Mouse (Mus musculus): ENCODE results near the gene Depdc5. TPM values are rescaled to one million over a fixed set of nuclear protein-coding genes. Genes with fewer than 3 reads are reported as not detected.

Depdc5 gene
- polyA plus RNA-seq, 1 experiment from 2014 or later: 6.9 TPM

DNA sequence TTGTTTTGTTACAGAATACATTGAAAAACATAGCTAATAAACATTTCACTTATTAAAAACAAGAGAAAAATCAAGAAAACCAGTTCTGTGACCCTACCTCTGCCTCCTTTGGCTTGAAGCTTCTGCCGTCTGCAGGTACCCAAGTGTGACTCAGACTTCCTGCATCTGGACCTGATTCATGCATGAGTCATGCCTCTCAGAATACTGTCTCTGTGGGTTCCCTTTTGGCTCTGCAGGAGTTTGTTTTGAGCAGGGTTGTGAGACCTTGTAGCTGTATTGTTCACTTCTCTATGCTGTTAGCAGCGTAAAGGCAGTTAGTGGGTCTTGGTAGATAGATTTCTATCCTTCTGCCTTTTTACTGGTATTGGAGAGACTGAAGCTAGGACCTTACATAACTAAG lies 67.3 kb downstream of the Depdc5 start:
- 61% methylated on average over 2 of the region's 2 CpGs for WGBS
- Histone ChIP-seq H3K9ac (ENCODE audit: low read depth, low read length) (no peak overlapping the region), H3K4me3 (ENCODE audit: low read depth, low read length) (no peak overlapping the region), H3K27me3 (replicated peaks; ENCODE audit: control insufficient read depth, insufficient read depth, low read length) (no peaks in the 10 kb centered on the region), H3K27ac (ENCODE audit: low read depth, low read length) (no peak overlapping the region), H3K4me1 (replicated peaks; ENCODE audit: control insufficient read depth, insufficient read depth, low read length) (no peaks in the 10 kb centered on the region), H3K9me3 (ENCODE audit: control insufficient read depth) (no peaks in the 10 kb centered on the region), H3K36me3 (ENCODE audit: control insufficient read depth, insufficient read depth) (peaks cover 56% of the 10 kb centered on the region), H3K4me2 (replicated peaks; ENCODE audit: low read depth) (no peak overlapping the region)
- ATAC-seq: no peak
- no peak for TF ChIP-seq CTCF (IDR thresholded peaks at IDR 0.05; ENCODE audit: low read depth)

DNA sequence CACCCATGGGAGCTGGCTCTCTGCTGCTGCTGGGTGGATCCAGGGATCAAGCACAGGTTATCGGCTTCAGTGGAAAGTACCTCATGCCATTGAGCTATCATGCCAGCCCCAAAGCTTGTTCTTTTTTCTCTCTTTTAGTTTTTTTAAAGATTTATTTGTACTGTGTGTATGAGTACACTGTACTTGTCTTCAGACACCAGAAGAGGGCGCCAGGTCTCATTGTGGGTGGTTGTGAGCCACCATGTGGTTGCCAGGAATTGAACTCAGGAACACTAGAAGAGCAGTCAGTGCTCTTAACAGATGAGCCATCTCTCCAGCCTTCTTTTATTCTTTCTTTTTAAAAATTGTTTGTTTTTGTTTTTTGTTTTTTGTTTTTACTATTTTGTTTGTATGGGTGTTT lies 71.2 kb downstream of the Depdc5 start:
- Histone ChIP-seq H3K36me3 (ENCODE audit: control insufficient read depth, insufficient read depth) (peaks cover 55% of the 10 kb centered on the region), H3K4me1 (replicated peaks; ENCODE audit: control insufficient read depth, insufficient read depth, low read length) (no peaks in the 10 kb centered on the region), H3K27ac (ENCODE audit: low read depth, low read length) (no peak overlapping the region), H3K4me2 (replicated peaks; ENCODE audit: low read depth) (no peak overlapping the region), H3K27me3 (replicated peaks; ENCODE audit: control insufficient read depth, insufficient read depth, low read length) (no peaks in the 10 kb centered on the region), H3K9ac (ENCODE audit: low read depth, low read length) (no peak overlapping the region), H3K9me3 (ENCODE audit: control insufficient read depth) (no peaks in the 10 kb centered on the region), H3K4me3 (ENCODE audit: low read depth, low read length) (no peak overlapping the region)
- TF ChIP-seq CTCF (IDR thresholded peaks at IDR 0.05; ENCODE audit: low read depth): peak; percentile 68
- 60% methylated on average over 2 of the region's 2 CpGs for WGBS
- no peak for ATAC-seq

DNA sequence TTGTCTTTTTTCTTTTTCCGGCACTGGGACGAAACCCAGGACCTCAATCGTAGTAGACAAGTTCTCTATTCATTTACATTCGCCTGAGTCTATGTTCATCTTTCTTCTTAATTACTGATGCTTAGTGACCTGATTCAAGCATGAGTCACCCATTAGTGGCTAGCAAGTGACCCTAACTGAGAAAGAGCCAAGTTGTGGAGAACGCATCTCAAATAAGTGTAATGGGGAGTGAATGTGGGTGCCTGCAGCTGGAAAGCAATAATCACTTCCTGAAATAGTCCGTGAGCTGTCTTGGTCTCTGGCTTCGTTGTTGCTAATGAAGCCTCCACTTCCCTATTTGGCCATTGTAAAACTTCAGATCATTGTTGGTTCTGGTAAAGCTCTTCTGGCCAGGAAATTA lies 77.1 kb downstream of the Depdc5 start:
- Histone ChIP-seq H3K27ac (ENCODE audit: low read depth, low read length) (no peak overlapping the region), H3K27me3 (replicated peaks; ENCODE audit: control insufficient read depth, insufficient read depth, low read length) (no peaks in the 10 kb centered on the region), H3K36me3 (ENCODE audit: control insufficient read depth, insufficient read depth) (peaks cover 64% of the 10 kb centered on the region), H3K9ac (ENCODE audit: low read depth, low read length) (no peak overlapping the region), H3K4me3 (ENCODE audit: low read depth, low read length) (no peak overlapping the region), H3K4me2 (replicated peaks; ENCODE audit: low read depth) (no peak overlapping the region), H3K9me3 (ENCODE audit: control insufficient read depth) (no peaks in the 10 kb centered on the region), H3K4me1 (replicated peaks; ENCODE audit: control insufficient read depth, insufficient read depth, low read length) (no peaks in the 10 kb centered on the region)
- ATAC-seq: no peak
- 92% methylated on average over 7 of the region's 7 CpGs for WGBS
- no peak for TF ChIP-seq CTCF (IDR thresholded peaks at IDR 0.05; ENCODE audit: low read depth)

DNA sequence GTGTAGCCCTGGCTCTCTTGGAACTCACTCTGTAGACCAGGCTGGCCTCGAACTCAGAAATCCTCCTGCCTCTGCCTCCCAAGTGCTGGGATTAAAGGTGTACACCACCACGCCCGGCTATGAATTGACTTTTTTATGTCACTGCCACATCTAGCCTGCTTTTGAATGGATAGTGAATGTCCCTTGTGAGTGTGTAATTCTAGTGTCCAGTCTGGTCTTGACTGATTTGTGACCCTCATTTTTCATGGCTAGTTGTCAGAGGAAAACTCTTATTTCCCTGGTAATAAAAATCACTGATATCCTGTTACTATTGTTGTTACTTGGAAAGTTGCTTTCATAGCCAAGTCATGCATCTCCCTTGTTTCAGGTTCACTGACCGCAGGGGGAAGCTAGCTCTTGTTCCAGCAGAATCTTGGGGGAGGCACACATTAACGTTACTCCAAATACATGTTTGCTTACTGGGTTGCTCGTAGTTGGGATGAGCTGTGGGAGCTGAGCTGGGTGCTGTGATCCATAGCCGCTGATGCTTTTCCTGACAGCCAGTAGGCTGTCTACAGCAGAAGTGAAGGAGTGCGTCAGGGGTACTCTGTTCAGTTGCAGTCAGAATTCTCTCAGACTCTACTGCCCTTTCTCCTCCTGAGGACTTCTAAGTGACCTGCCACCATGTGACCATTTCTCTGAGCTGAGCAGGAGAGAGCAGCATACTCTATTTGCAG lies 77.9 kb downstream of the Depdc5 start:
- Histone ChIP-seq H3K4me2 (replicated peaks; ENCODE audit: low read depth) (no peak overlapping the region), H3K9me3 (ENCODE audit: control insufficient read depth) (no peaks in the 10 kb centered on the region), H3K9ac (ENCODE audit: low read depth, low read length) (no peak overlapping the region), H3K27me3 (replicated peaks; ENCODE audit: control insufficient read depth, insufficient read depth, low read length) (no peaks in the 10 kb centered on the region), H3K36me3 (ENCODE audit: control insufficient read depth, insufficient read depth) (peaks cover 62% of the 10 kb centered on the region), H3K4me1 (replicated peaks; ENCODE audit: control insufficient read depth, insufficient read depth, low read length) (no peaks in the 10 kb centered on the region), H3K27ac (ENCODE audit: low read depth, low read length) (no peak overlapping the region), H3K4me3 (ENCODE audit: low read depth, low read length) (no peak overlapping the region)
- ATAC-seq: no peak
- WGBS: 96% methylated on average over 8 of the region's 8 CpGs
- no peak for TF ChIP-seq CTCF (IDR thresholded peaks at IDR 0.05; ENCODE audit: low read depth)

DNA sequence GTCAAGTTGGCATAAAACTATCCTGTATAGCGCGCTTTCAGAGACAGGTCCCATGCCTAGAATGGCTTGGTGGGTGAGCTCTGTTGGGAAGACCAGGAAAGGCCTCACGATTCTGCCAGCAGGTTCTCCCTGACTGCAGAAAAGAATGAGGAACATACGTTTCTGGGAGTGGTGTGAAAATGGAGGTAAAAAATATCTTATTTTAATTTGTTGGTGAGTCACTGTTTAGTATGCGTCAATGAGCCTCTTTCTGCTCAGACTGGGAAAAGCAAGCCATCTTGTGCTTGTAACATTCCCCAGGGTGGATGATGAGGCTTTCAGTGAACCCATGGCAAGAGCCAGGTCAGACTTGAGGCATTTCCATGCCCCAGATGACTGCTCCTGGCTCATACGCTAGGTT lies 86.6 kb downstream of the Depdc5 start:
- H3K4me1 ChIP-seq (replicated peaks; ENCODE audit: control insufficient read depth, insufficient read depth, low read length): no peaks in the 10 kb centered on the region
- no peak for ATAC-seq

DNA sequence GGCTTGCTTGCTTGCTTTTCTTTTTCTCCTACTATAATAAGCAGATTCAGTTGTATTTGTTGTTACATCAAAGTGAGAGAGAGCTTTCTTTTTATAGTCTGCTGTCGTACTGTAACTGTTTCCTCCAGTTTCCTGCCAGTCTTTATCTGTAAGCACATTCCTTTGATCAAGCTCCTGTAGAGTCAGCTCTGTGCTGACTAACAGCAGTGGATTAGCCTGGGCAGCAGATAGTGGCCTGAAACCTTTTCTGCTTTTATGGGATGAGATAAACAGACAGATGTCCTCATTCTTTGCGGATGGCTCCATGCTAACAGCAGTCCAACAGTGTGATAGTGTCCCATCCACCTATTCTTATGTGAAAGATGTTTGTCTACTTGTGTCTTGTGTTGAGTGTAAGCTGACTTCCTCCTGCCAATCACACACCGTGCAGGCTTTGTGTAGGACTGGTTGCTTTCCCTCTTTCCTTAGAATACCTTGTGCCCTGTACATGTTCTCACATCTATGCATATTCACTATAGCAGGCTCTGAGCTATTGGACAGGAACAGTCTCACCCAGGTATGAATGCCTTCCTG lies 87.3 kb downstream of the Depdc5 start:
- H3K4me2 ChIP-seq (replicated peaks; ENCODE audit: low read depth): no peak overlapping the region
- no peak overlapping the region for H3K27ac ChIP-seq (ENCODE audit: low read depth, low read length)
- WGBS: 61% methylated on average over 3 of the region's 3 CpGs
- no peak for ATAC-seq
- no peaks in the 10 kb centered on the region for H3K27me3 ChIP-seq (replicated peaks; ENCODE audit: control insufficient read depth, insufficient read depth, low read length)
- no peaks in the 10 kb centered on the region for H3K9me3 ChIP-seq (ENCODE audit: control insufficient read depth)
- no peak overlapping the region for H3K9ac ChIP-seq (ENCODE audit: low read depth, low read length)
- H3K36me3 ChIP-seq (ENCODE audit: control insufficient read depth, insufficient read depth): peaks cover 43% of the 10 kb centered on the region
- H3K4me3 ChIP-seq (ENCODE audit: low read depth, low read length): no peak overlapping the region
- H3K4me1 ChIP-seq (replicated peaks; ENCODE audit: control insufficient read depth, insufficient read depth, low read length): no peaks in the 10 kb centered on the region
- no peak for TF ChIP-seq CTCF (IDR thresholded peaks at IDR 0.05; ENCODE audit: low read depth)

More for the DNA sequence above, 86.6 kb downstream of the Depdc5 start:
- H3K4me2 ChIP-seq (replicated peaks; ENCODE audit: low read depth): no peak overlapping the region
- H3K36me3 ChIP-seq (ENCODE audit: control insufficient read depth, insufficient read depth): peaks cover 42% of the 10 kb centered on the region
- H3K27ac ChIP-seq (ENCODE audit: low read depth, low read length): no peak overlapping the region
- H3K4me3 ChIP-seq (ENCODE audit: low read depth, low read length): no peak overlapping the region
- H3K9ac ChIP-seq (ENCODE audit: low read depth, low read length): no peak overlapping the region
- WGBS: 94% methylated on average over 6 of the region's 6 CpGs
- H3K9me3 ChIP-seq (ENCODE audit: control insufficient read depth): no peaks in the 10 kb centered on the region
- TF ChIP-seq CTCF (IDR thresholded peaks at IDR 0.05; ENCODE audit: low read depth): no peak
- no peaks in the 10 kb centered on the region for H3K27me3 ChIP-seq (replicated peaks; ENCODE audit: control insufficient read depth, insufficient read depth, low read length)
